Mouse (Mus musculus) thymus, adult 2 months (tissue): ENCODE measurements around the gene Lxn.

Experiments used
- CTCF ChIP-seq: fragments of 200-500 bp; IDR thresholded peaks from 2 replicates; pipeline ENCODE4 v1.5.1; 2012; ENCODE audit warnings: mild to moderate bottlenecking, control low read depth, low read length, moderate library complexity, borderline replicate concordance; ENCODE audit not compliant: control insufficient read depth, poor library complexity, insufficient read depth; ENCODE audit errors: extremely low read depth
- POLR2A ChIP-seq: fragments of 200-500 bp; IDR thresholded peaks from 2 replicates; pipeline ENCODE4 v1.6.1; 2012; ENCODE audit warnings: mild to moderate bottlenecking, low read length, control low read depth, moderate library complexity; ENCODE audit not compliant: control insufficient read depth, poor library complexity, insufficient read depth; ENCODE audit errors: extremely low read depth

- TF ChIP-seq CTCF = no peak
- no peak for TF ChIP-seq POLR2A
These were observed 16.6 kb downstream of the Lxn start for GRCm38 (mm10) chr3:67447143-67447542.
